Comparison of ENCODE assay signal across 42 mouse cellular contexts in genomic region chr9:108913161-108913560, GRCm38 (mm10). TPM values are rescaled to one million over a fixed set of nuclear protein-coding genes. Genes with fewer than 3 reads are reported as not detected.
"Had no signal": no experiment of that assay in that cellular context is flagged by ENCODE, and none has a peak within 500 bp of the region (broad histone marks: within the 10 kb centered on the region; RNA-seq: fewer than 3 reads in every experiment).

No protein-coding gene starts in this region.

- H3K36me3 ChIP-seq: heart, embryonic 12.5 days; heart, embryonic 13.5 days; heart, embryonic 15.5 days; hindbrain, embryonic 10.5 days; hindbrain, embryonic 12.5 days; hindbrain, embryonic 15.5 days; intestine, embryonic 15.5 days; kidney, embryonic 15.5 days had no signal

- DNase-seq: heart, postnatal 14 days; heart, postnatal 36 days; heart, postnatal 4 days; kidney, adult 11 months; kidney, adult 18-20 months; kidney, adult 2 months; kidney, adult 8-10 months; kidney, adult 9 months; kidney, postnatal 10 days; kidney, postnatal 14 days; kidney, postnatal 25 days; kidney, postnatal 36 days; kidney, postnatal 4 days; layer of hippocampus, adult 9-11 months; layer of hippocampus, postnatal 36 days had no signal

- H3K27me3 ChIP-seq: heart, embryonic 12.5 days; heart, embryonic 13.5 days; heart, embryonic 15.5 days; hindbrain, embryonic 12.5 days; hindbrain, embryonic 13.5 days; hindbrain, embryonic 15.5 days; intestine, embryonic 15.5 days; kidney, embryonic 15.5 days had no signal

- H3K4me3 ChIP-seq: heart, embryonic 12.5 days; heart, embryonic 13.5 days; heart, embryonic 15.5 days; hindbrain, embryonic 10.5 days; hindbrain, embryonic 12.5 days; hindbrain, embryonic 13.5 days; hindbrain, embryonic 15.5 days; intestine, embryonic 15.5 days; kidney, embryonic 15.5 days; layer of hippocampus, adult 2 months; left cerebral cortex, adult 2 months had no signal

- H3K9ac ChIP-seq: heart, embryonic 12.5 days; heart, embryonic 13.5 days; heart, embryonic 15.5 days; hindbrain, embryonic 12.5 days; hindbrain, embryonic 13.5 days; hindbrain, embryonic 14.5 days; hindbrain, embryonic 15.5 days; intestine, embryonic 15.5 days; kidney, embryonic 15.5 days had no signal

- H3K4me1 ChIP-seq: heart, embryonic 12.5 days; heart, embryonic 13.5 days; hindbrain, embryonic 12.5 days; hindbrain, embryonic 15.5 days; intestine, embryonic 15.5 days; kidney, embryonic 15.5 days had no signal

- H3K27ac ChIP-seq: heart, embryonic 13.5 days; heart, embryonic 15.5 days; hindbrain, embryonic 10.5 days; hindbrain, embryonic 12.5 days; hindbrain, embryonic 13.5 days; hindbrain, embryonic 14.5 days; hindbrain, embryonic 15.5 days; intestine, embryonic 15.5 days; kidney, embryonic 15.5 days; kidney, postnatal 0 days; left cerebral cortex, adult 2 months had no signal

RNA-seq across cellular contexts. Expression of gene Tmem89, which starts 1.3 kb away (rescaled TPM):
- total RNA-seq: heart, postnatal 10 days; heart, postnatal 25 days; heart, postnatal 36 days; heart, postnatal 4 days; layer of hippocampus, adult 18-20 months; layer of hippocampus, postnatal 36 days; left cerebral cortex, adult 18-20 months; left cerebral cortex, adult 2 months had no signal
- polyA plus RNA-seq: heart, embryonic 12.5 days; heart, embryonic 13.5 days; heart, embryonic 14.5 days; heart, embryonic 15.5 days; heart, embryonic 16.5 days; heart, postnatal 0 days; hindbrain, embryonic 16.5 days; inflammation-experienced regulatory T-cells, adult 6 months; intestine, embryonic 14.5 days; intestine, embryonic 15.5 days; intestine, postnatal 0 days; kidney, embryonic 14.5 days; kidney, embryonic 15.5 days; kidney, embryonic 16.5 days; kidney, postnatal 0 days had no signal

RNA-seq across cellular contexts. Expression of gene Col7a1, which starts 40.2 kb away (rescaled TPM):
- total RNA-seq: hematopoietic stem cell, adult 5-6 weeks had no signal
